Mouse (Mus musculus) layer of hippocampus, adult 2 months (tissue): ENCODE data around the gene Sash1. TPM values are rescaled to one million over a fixed set of nuclear protein-coding genes. Genes with fewer than 3 reads are reported as not detected.

Experiments
- DNase-seq, 2 experiments: peaks; one replicate each; pipeline ENCODE4 v3.0.0; 2022; ENCODE audit warnings: low spot score in 2 of 2
- H3K27ac ChIP-seq: fragments of 200-600 bp; 2 replicates; pipeline ENCODE4 v1.8.1; 2022
- H3K4me3 ChIP-seq: fragments of 200-600 bp; 2 replicates; pipeline ENCODE4 v1.8.1; 2022; ENCODE audit warnings: mild to moderate bottlenecking
- CTCF ChIP-seq: fragments of 200-600 bp; conservative IDR thresholded peaks from 2 replicates; pipeline ENCODE4 v1.8.1; 2022; ENCODE audit warnings: antibody characterized with exemption, mild to moderate bottlenecking, moderate library complexity
- total RNA-seq, 2 experiments: library from RNA; stranded (reverse); gene quantifications; 2 replicates each; pipeline ENCODE4 v1.2.3; 2021

Sash1 gene
- total RNA-seq, 2 experiments from 2014 or later: 75.7 to 86.0 TPM

DNA sequence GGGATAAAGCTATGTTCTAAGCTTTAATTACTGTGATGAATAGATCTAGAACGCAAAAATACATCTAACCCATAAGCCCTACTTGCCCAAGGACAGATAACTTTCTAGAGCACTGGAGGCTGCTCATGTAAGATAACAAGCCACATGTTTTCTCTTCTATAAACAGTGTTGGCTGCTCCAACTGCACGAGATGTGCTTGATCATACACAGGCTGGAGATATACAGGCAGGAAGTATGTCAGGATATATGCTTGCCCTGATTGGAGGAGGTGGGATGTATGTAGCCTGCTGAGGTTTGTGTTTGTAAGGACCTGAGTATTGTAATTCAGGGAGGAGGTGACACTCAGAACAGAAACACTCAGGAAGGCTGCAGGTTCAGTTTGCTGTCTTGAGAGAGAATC is 31.9 kb upstream of the Sash1 start:
- Histone ChIP-seq H3K4me3 (no peak overlapping the region), H3K27ac (no peak overlapping the region)
- no peak for DNase-seq
- TF ChIP-seq CTCF: no peak

DNA sequence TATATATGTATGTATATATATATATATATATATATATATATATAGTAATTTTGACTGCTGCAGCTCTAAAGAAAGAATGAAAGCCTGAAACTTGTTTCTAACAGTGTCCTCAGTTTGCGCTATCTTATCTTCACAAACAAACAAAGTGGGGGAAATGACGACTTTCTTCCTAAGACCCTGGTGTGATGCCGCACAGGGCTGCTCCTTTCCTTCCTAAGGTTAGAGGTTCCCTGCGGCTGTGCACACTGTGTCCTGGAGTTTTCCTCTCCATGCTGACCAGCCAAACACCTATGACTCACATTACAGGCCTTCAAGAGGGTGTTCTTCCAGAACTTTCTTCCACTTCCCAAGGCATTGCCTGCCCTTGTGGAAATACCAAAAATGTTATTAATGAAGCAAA is 31.5 kb upstream of the Sash1 start:
- TF ChIP-seq CTCF: no peak
- no peak for DNase-seq
- no peak overlapping the region for H3K4me3 ChIP-seq
- H3K27ac ChIP-seq: no peak overlapping the region

DNA sequence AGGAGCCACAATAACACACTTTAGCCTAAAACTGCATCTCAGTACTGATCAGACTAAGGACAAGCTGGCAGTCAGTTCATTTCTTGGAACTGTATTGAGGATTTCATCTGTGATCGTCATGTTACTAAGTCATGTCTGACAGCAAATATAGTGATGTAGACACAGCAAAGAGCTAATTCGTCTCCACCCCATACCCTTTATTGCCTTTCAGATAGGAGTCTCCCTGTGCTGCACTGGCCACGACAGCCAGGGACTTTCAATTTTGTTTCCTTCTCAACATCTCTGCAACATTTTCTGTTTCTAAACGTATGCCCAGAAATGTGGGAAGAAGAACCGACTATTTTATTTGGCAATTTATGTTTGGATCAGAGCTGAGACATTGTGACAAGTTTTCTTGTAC is 29.9 kb upstream of the Sash1 start:
- no peak for TF ChIP-seq CTCF
- Histone ChIP-seq H3K27ac (no peak overlapping the region), H3K4me3 (no peak overlapping the region)
- no peak for DNase-seq

DNA sequence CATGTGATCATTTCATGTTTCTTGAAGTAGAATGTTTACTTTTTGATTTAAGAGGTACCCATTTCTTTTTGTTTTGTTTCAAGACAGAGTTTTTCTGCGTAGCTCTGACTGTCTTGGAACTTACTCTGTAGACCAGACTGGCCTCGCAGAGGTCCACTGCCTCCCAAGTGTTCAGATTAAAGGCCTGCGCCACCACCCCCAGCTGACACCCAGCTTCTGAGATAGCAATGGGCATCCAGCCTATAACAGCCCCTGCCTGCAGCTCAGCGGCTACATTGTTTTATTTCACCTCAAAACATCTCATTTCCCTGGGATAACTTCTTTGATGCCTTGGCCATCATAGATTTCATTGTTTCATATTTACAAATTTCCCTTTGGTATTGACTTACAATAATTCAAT is 28.0 kb upstream of the Sash1 start:
- Histone ChIP-seq H3K4me3 (no peak overlapping the region), H3K27ac (0 out of 2 replicates have a peak overlapping the region, but pooled peaks have one; percentile 2)
- TF ChIP-seq CTCF: no peak
- DNase-seq: no peak

DNA sequence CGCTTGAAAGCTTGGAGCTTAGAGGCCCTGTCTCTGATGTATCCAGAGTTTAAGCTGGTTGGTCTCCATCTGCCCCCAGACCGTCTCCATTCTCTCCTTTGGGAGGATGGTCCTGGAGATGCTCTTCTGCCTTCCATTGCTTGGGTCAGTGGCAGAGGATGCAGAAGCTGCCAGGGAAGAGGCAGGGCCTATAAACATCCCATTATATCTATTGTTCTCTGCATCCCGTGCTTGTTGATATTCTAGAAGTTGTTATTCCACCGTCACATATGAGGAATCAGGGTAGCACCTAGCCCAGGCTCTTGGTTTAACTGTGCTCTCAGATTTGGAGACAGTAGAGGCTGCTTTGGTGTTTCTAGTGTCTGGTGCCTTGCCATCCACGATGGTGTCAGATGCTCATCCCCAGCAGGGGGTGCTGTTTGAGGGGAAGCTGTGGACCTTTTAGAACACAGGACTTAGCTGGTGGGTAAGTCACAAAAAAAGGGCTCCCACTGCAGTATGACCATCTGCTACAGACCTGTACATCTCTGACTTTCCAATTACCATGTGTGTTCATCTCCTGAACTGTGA is 26.9 kb upstream of the Sash1 start:
- TF ChIP-seq CTCF: peak; percentile 65
- H3K4me3 ChIP-seq: no peak overlapping the region
- no peak for DNase-seq

DNA sequence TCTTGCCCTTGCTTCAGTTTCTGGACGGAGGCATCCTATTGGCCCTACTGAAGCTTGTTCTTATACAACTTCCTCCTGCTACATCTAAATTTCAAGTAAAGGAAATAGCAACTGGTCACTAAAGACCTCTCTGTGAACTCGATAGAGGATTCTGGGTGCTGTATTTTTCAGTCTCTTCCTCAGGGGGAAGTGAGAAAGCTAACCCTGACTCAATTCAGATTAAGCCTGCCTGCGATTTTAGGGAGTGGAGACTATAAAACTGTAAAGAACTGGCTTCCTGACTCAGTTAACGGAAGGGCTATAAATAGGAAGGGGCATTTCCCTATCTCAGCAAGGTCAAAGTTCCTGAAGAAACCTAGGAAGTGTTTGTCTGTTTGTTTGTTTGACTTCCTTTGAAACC is 26.3 kb upstream of the Sash1 start:
- DNase-seq: no peak
- Histone ChIP-seq H3K27ac (no peak overlapping the region), H3K4me3 (no peak overlapping the region)
- TF ChIP-seq CTCF: no peak

More for the DNA sequence above, 26.9 kb upstream of the Sash1 start:
- no peak overlapping the region for H3K27ac ChIP-seq

DNA sequence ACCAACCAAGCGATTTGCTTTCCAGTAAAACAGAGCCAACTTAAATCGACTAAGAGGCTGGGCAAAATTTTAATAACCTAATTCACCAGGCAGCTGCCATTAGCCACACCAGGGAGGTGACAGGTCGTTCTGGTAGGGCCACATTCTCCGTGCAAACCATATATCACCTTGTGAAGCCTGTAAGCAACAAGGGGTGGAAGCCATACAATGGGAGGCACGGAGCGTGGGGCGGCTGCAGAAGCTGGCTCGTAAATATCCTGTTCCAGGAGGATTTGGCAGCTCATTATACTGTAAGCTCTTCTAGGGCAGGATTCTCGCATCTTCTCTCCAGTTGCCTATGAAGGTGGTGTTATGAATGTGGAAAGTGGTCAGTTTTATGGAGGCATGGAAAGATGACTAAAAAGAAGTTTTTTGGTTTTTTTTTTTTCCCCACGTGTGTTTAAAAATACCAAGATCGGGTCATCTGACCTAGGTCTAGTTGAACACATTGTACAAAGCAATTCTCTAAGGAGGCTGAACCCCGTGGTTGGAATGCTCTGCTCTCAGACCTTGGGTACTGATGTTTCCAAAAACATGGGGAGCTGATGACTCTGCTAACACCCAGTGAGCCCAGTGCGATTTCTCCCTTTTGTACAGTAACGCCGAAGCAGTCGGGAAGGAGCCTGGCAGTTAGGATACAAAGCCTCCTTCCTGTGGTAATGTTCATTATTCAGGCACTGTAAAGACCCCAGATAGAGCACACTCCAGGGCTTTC is 24.5 kb upstream of the Sash1 start:
- Histone ChIP-seq H3K4me3 (no peak overlapping the region), H3K27ac (peak overlapping the region; percentile 44; the same call in 1 of the 2 replicates)
- no peak for TF ChIP-seq CTCF
- no peak for DNase-seq

DNA sequence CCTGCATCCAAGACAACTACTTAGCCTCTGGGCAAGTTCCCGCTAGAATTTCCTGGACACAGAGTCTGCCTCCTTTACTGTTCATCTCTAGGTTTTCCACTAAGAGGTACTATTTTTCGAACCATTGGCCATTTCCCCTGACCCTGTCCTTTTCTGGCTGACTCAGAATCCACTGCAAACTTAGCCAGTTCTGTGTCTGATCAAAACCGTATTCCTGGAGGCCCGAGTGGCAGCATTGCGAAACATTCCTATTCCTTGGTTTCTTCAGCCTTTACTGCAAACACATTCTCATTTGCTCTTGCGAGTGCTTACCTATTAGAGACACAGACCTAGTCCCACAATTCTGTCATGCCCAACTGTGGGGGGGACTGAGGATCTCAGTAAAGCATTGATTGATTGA is 17.2 kb upstream of the Sash1 start:
- H3K27ac ChIP-seq: no peak overlapping the region
- H3K4me3 ChIP-seq: no peak overlapping the region
- DNase-seq: no peak
- TF ChIP-seq CTCF: no peak

DNA sequence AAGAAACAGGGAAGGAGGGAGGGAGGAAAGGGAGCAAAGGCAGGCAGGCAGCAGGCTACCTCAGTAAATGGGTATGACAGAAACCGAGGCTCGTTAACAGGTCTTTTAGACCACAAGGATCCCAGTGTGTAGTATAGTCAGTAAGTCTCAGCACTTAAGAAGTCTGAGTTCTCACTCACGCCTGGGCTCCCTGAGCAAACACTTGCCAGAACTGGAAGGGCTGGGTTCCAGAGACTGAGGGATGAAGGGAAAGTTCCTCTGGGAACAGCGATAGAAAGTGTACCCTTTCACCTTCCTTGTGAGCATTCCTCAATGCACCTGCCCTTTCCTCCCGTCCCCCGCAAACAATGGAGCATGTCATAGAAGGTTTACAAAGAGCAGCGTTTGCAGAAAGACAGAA is 16.5 kb upstream of the Sash1 start:
- no peak overlapping the region for H3K27ac ChIP-seq
- no peak overlapping the region for H3K4me3 ChIP-seq
- no peak for TF ChIP-seq CTCF
- DNase-seq: no peak

DNA sequence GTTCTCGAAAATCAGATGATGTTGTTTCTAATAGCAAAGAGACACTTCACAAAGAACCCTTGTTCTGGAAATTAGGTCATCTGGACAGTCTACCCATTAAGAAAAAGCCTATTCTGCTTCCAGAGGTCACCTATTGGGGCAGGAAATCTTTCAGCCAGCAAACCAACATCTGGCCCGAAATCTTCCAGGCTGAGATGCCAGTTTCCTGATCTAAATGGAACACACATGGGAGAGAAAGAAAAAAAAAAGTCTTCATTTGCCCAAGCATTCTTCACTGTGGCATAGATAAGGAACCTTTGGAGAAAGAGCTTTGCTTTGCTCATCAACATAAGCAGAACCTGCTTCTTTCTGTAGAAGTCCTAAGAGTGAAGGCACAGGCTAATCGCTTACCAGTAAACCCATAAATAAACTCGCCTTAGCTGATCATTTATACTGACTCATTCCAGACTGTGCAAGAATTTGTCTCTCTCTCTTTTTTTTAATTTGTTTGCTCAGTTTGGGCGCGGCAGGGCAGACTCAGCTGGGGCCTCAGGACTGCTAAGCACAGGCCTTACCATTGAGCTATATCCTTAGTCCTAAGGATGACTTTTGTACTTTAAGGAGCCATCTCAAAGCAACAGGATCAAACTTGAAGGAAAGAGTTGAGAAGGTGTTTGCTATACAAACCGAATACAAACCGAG is 13.1 kb upstream of the Sash1 start:
- Histone ChIP-seq H3K4me3 (no peak overlapping the region), H3K27ac (peak overlapping the region; percentile 75)
- DNase-seq: no peak
- TF ChIP-seq CTCF: no peak

DNA sequence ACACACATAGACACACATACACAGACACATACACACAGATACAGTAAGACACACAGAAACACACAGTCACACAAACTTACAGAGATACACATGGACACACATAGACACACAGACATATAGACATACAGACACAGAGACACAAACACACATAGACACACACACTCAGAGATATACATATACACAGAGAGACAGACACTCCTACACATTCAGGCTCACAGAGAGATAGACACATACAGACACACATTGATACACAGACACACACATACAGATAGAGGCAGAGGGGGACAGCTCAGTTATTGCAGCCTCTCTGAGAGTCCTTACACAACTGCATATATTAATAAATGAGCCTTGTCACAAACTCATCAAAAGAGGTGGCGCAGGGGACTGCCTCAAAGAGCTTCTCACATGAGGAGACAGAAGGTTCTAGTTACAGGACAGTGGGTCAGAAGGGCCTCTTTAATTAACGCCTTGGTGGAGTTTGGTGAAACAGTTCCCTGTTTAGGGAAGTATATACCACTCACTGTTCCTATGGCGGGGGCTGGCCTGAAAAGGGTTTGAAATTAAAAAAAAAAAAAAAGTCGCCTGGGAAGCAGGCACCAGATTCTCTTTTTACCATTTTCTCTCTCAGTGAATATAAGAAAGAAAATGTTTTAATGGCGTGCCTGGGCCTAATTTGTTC is 12.4 kb upstream of the Sash1 start:
- DNase-seq: no peak
- Histone ChIP-seq H3K27ac (peak overlapping the region; percentile 75), H3K4me3 (no peak overlapping the region)
- TF ChIP-seq CTCF: no peak

DNA sequence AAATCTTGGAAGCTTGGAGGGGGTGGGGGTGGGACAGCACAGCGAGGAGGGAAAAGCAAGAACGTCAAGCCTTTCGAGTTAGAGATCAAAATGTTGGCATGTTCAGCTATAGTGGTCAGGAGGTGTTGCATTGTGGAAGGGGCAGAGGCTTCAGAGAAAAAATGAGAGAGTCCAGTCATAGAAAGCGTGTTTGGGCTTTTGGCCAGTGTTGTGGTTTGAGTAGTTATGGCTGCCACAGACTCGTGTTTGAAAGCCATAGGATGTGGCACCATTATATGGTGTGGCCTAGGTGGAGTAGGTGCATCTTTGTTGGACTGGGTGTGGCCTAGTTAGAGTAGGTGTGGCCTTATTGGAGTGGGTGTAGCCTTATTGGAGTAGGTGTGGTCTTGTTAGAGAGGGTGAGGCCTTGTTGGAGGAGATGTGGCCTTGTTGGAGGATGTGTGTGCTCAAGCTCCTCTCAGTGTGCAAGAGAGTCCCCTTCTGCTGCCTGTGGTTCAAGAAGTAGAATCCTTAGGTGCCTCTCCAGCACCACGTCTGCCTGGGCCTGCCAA is 9.2 kb upstream of the Sash1 start:
- no peak for TF ChIP-seq CTCF
- Histone ChIP-seq H3K4me3 (no peak overlapping the region), H3K27ac (no peak overlapping the region)
- no peak for DNase-seq

DNA sequence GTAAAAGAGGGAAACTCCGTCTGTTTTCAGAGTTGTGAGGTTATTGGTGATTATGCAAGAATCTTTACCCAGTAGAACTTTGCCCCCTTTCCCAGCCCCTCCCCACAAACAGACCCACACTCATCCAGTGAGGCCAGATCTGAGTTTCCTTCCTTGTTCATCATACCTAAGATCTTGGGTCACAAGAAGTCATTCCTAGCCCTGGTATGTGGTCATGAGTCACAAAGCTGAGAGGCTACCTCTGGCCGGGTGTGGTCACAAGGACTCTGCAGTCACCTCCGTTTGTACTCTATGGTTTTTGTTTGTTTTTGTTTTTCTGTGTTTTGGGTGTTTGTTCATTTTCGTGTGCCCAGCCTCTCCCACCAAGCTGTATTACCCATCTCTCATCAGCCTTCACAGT is 4.6 kb upstream of the Sash1 start:
- no peak for DNase-seq
- H3K27ac ChIP-seq: no peak overlapping the region
- no peak overlapping the region for H3K4me3 ChIP-seq
- no peak for TF ChIP-seq CTCF
